Mouse (Mus musculus) embryonic facial prominence, embryonic 14.5 days (tissue): ENCODE results near the gene Prkaa2. TPM values are rescaled to one million over a fixed set of nuclear protein-coding genes. Genes with fewer than 3 reads are reported as not detected.
"Not testable (repeated sequence)": the region's sequence is repeated elsewhere in the genome, so short reads cannot be mapped to it uniquely, and the experiment has no call there.

ENCODE experiments used
- ATAC-seq: fragments of 200-750 bp; cut with Nextera tagmentation; 2 replicates; pipeline ENCODE4 v1.8.0; 2017; ENCODE audit warnings: low read depth, moderate number of reproducible peaks, moderate TSS enrichment
- DNase-seq: peaks from one replicate; pipeline ENCODE4 v3.0.0-alpha.2; 2015; ENCODE audit warnings: low spot score
- H3K27ac ChIP-seq: fragments of 300-500 bp; sonication (generic); replicated peaks from 2 replicates; pipeline ENCODE4 v1.5.1; 2014; ENCODE audit warnings: low read depth, mild to moderate bottlenecking, low read length, moderate library complexity
- H3K27me3 ChIP-seq: fragments of 300-500 bp; sonication (generic); replicated peaks from 2 replicates; pipeline ENCODE4 v1.6.1; 2014; ENCODE audit warnings: low read length; ENCODE audit not compliant: control insufficient read depth, insufficient read depth
- H3K36me3 ChIP-seq: fragments of 300-500 bp; sonication (generic); 2 replicates; pipeline ENCODE4 v1.6.1; 2014; ENCODE audit warnings: low read length, mixed read lengths; ENCODE audit not compliant: control insufficient read depth, insufficient read depth
- H3K4me1 ChIP-seq: fragments of 300-500 bp; sonication (generic); 2 replicates; pipeline ENCODE4 v1.6.1; 2014; ENCODE audit warnings: antibody characterized with exemption, low read length; ENCODE audit not compliant: control insufficient read depth, insufficient read depth
- H3K4me2 ChIP-seq: fragments of 300-500 bp; sonication (generic); 2 replicates; pipeline ENCODE4 v1.6.1; 2014; ENCODE audit warnings: low read depth, mild to moderate bottlenecking, low read length, moderate library complexity, mixed read lengths
- H3K4me3 ChIP-seq: fragments of 300-500 bp; sonication (generic); 2 replicates; pipeline ENCODE4 v1.5.1; 2014; ENCODE audit warnings: low read depth, mild to moderate bottlenecking, low read length
- H3K9ac ChIP-seq: fragments of 300-500 bp; sonication (generic); 2 replicates; pipeline ENCODE4 v1.6.1; 2014; ENCODE audit warnings: low read depth, mild to moderate bottlenecking, low read length, moderate library complexity, mixed read lengths
- H3K9me3 ChIP-seq: fragments of 300-500 bp; sonication (generic); 2 replicates; pipeline ENCODE4 v1.6.1; 2016; ENCODE audit warnings: low read length; ENCODE audit not compliant: control insufficient read depth
- WGBS: fragments of 180-500 bp; shearing (Covaris S2); extraction: QIAGEN DNeasy Blood & Tissue Kit; methylation state at CpG from one replicate; pipeline ENCODE4 v1.1.7; 2014; 5-methylcytosine and 5-hydroxymethylcytosine counted together
- polyA plus RNA-seq: library from polyadenylated mRNA; unstranded; fragments of >200 nt; fragmentation: Nextera tagmentation; extraction: Ambion mirVana; gene quantifications from 2 replicates; pipeline ENCODE4 v1.2.1, GENCODE M21; 2014

Gene Prkaa2
- polyA plus RNA-seq, 1 experiment from 2014 or later, result 5.6 TPM

GRCm38 (mm10) chr4:105015496-105015895 is 94.2 kb downstream of the Prkaa2 start:
- H3K36me3 ChIP-seq, result no peaks in the 10 kb centered on the region
- no peak for ATAC-seq
- peak; percentile 24 for DNase-seq

GRCm38 (mm10) chr4:105013718-105014117 is 96.0 kb downstream of the Prkaa2 start:
- WGBS, result 90% methylated on average over 7 of the region's 7 CpGs
- H3K36me3 ChIP-seq, result no peaks in the 10 kb centered on the region

More at GRCm38 (mm10) chr4:105015496-105015895, 94.2 kb downstream of the Prkaa2 start:
- 40% methylated on average over 6 of the region's 6 CpGs for WGBS
- Histone ChIP-seq H3K4me2 (no peak overlapping the region), H3K9ac (no peak overlapping the region), H3K9me3 (no peaks in the 10 kb centered on the region), H3K4me3 (no peak overlapping the region), H3K27ac (no peak overlapping the region), H3K27me3 (no peaks in the 10 kb centered on the region), H3K4me1 (no peaks in the 10 kb centered on the region)

GRCm38 (mm10) chr4:105007360-105008018 is 102.2 kb downstream of the Prkaa2 start:
- Histone ChIP-seq H3K27ac (no peak overlapping the region), H3K9me3 (0 out of 2 replicates have a peak, but pooled peaks cover 8% of the 10 kb centered on the region), H3K9ac (no peak overlapping the region), H3K36me3 (no peaks in the 10 kb centered on the region), H3K4me2 (no peak overlapping the region), H3K4me1 (no peaks in the 10 kb centered on the region), H3K27me3 (no peaks in the 10 kb centered on the region), H3K4me3 (no peak overlapping the region)
- DNase-seq (no peak), ATAC-seq (no peak)
- WGBS, result 82% methylated on average over 4 of the region's 4 CpGs

More at GRCm38 (mm10) chr4:105013718-105014117, 96.0 kb downstream of the Prkaa2 start:
- Histone ChIP-seq H3K4me2 (no peak overlapping the region), H3K27ac (no peak overlapping the region), H3K9ac (no peak overlapping the region), H3K9me3 (0 out of 2 replicates have a peak, but pooled peaks cover 4% of the 10 kb centered on the region), H3K4me3 (no peak overlapping the region), H3K27me3 (no peaks in the 10 kb centered on the region), H3K4me1 (no peaks in the 10 kb centered on the region)
- ATAC-seq (no peak), DNase-seq (no peak)

GRCm38 (mm10) chr4:105004649-105005048 is 105.0 kb downstream of the Prkaa2 start:
- DNase-seq, H3K36me3 ChIP-seq, H3K4me2 ChIP-seq, H3K27ac ChIP-seq, H3K9ac ChIP-seq, H3K4me3 ChIP-seq, H3K27me3 ChIP-seq, H3K4me1 ChIP-seq, H3K9me3 ChIP-seq, ATAC-seq: not testable (repeated sequence)
- WGBS, result 86% methylated on average over 9 of the region's 12 CpGs

GRCm38 (mm10) chr4:105004135-105004534 is 105.6 kb downstream of the Prkaa2 start:
- H3K4me1 ChIP-seq, result no peaks in the 10 kb centered on the region
- H3K9me3 ChIP-seq, result 0 out of 2 replicates have a peak, but pooled peaks cover 8% of the 10 kb centered on the region
- no peak overlapping the region for H3K9ac ChIP-seq
- DNase-seq (no peak), ATAC-seq (no peak)
- H3K4me2 ChIP-seq, result no peak overlapping the region
- H3K27me3 ChIP-seq, result no peaks in the 10 kb centered on the region
- no peak overlapping the region for H3K27ac ChIP-seq
- WGBS, result 81% methylated on average over 8 of the region's 8 CpGs
- no peaks in the 10 kb centered on the region for H3K36me3 ChIP-seq
- H3K4me3 ChIP-seq, result no peak overlapping the region

- H3K9ac ChIP-seq, result no peak overlapping the region
- DNase-seq (no peak), ATAC-seq (no peak)
- H3K27ac ChIP-seq, result no peak overlapping the region
- no peaks in the 10 kb centered on the region for H3K9me3 ChIP-seq
- 67% methylated on average over 1 of the region's 1 CpGs for WGBS
- H3K36me3 ChIP-seq, result no peaks in the 10 kb centered on the region
- no peaks in the 10 kb centered on the region for H3K27me3 ChIP-seq
- no peak overlapping the region for H3K4me2 ChIP-seq
- H3K4me1 ChIP-seq, result no peaks in the 10 kb centered on the region
- no peak overlapping the region for H3K4me3 ChIP-seq
Measured at GRCm38 (mm10) chr4:105001736-105002135, 108.0 kb downstream of the Prkaa2 start.

- Histone ChIP-seq H3K4me1 (no peaks in the 10 kb centered on the region), H3K4me3 (no peak overlapping the region), H3K36me3 (no peaks in the 10 kb centered on the region), H3K27ac (no peak overlapping the region), H3K4me2 (no peak overlapping the region), H3K9me3 (no peaks in the 10 kb centered on the region), H3K27me3 (no peaks in the 10 kb centered on the region), H3K9ac (no peak overlapping the region)
- DNase-seq (no peak), ATAC-seq (no peak)
- WGBS, result 47% methylated on average over 5 of the region's 5 CpGs
Measured at GRCm38 (mm10) chr4:104999702-105000101, 110.0 kb downstream of the Prkaa2 start.

GRCm38 (mm10) chr4:104993140-104993874 is 116.4 kb downstream of the Prkaa2 start:
- H3K4me1 ChIP-seq, result no peaks in the 10 kb centered on the region
- WGBS, result 81% methylated on average over 10 of the region's 10 CpGs
- H3K27me3 ChIP-seq, result no peaks in the 10 kb centered on the region
- H3K9me3 ChIP-seq, result no peaks in the 10 kb centered on the region
- no peak overlapping the region for H3K4me3 ChIP-seq
- no peak overlapping the region for H3K27ac ChIP-seq
- peak; percentile 26 for DNase-seq
- no peaks in the 10 kb centered on the region for H3K36me3 ChIP-seq
- ATAC-seq, result no peak
- no peak overlapping the region for H3K4me2 ChIP-seq
- H3K9ac ChIP-seq, result no peak overlapping the region
